Mouse (Mus musculus): Measurements from ENCODE around the gene Arhgef16.
A peak's percentile ranks its signal among the peaks of the same experiment; 100 is the strongest.

The Arhgef16 gene

GRCm38 (mm10) chr4:154301466-154301881 lies at the start of gene Arhgef16:
Arhgef16 (minus strand) TSS chr4:154301676.
- peak; percentile 59 to 61 for DNase-seq

GRCm38 (mm10) chr4:154348197-154348786 lies 46.8 kb upstream of the Arhgef16 start:
- DNase-seq: no peak

- no peak for DNase-seq
These were observed 45.5 kb upstream of the Arhgef16 start for GRCm38 (mm10) chr4:154346731-154347522.

- no peak for DNase-seq
These were observed 35.2 kb upstream of the Arhgef16 start for GRCm38 (mm10) chr4:154336650-154337049.

DNA sequence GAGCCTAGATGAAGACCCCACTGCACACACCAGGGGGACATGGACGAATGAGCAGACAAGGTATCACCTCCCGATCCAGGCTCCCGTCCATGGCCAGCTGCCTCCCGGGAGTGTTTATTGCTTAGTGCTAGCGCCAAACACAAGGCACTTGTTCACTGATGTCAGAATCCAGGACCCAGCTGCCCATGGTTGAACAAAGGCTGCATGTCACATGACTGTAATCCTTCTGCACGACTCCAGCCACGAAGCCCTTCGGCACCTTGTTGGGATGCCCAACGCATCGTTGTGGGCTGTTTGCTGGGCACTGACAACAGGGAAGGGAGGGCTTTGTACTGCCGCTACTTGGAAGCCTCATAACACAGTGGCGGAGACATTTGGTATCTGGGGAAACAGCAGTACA lies 34.3 kb upstream of the Arhgef16 start, which contains the start of gene B230104I21Rik:
TSS of gene B230104I21Rik (plus strand) at position 367 of the 400 bp plus-strand sequence.
- no peak for DNase-seq

DNA sequence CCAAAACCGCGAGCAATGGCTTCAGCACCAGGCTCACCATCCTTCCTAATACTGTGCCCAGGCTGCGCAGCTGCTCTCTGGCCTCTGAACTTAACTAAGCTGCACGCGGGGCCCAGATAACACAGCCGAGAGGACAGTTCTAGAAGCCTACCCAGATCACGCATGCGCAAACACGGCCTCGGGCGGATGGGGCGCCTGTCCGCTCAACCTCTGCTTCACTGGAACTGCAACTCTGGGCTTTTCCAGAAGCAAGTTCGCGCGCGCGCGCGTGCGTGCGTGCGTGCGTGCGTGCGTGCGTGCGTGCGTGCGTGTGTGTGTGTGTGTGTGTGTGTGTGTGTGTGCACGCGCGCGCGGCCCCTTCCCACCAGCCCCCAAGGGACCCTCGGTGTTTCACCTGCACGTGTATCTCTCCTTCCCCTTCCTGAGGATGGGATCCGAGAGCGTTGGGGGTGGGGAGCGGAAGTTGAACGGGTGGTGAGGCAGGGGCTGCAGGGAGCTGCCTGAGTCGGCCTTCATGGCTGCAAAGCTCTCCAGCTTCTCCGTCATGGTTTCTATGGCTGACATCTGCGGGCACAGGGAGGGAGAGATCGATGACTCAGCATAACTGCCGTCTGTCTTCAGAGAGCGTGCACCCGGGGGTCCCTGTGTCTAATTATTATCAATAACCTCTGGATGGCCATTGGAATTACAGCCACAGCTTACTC lies 33.4 kb upstream of the Arhgef16 start:
- DNase-seq: peak; percentile 34 to 61

DNA sequence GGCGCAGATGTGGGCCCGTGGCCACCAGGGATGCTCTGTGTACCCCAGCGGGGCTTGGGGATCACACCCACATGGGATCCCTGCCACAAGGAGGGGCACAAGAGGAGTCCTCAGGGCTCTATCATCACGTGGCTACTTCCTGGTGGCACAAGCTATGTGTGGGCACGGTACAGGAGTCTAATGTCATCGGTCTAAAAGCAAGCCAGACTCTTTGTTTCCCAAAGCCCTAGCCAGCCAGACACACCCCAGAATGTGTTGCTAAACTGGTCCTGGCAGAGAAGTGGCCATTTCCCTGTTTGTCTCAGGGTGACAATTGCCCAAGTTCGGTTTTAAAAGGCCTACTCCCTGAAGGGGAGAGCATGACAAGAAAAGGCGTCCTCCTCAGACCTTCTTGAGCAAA lies 31.8 kb upstream of the Arhgef16 start:
- no peak for DNase-seq

DNA sequence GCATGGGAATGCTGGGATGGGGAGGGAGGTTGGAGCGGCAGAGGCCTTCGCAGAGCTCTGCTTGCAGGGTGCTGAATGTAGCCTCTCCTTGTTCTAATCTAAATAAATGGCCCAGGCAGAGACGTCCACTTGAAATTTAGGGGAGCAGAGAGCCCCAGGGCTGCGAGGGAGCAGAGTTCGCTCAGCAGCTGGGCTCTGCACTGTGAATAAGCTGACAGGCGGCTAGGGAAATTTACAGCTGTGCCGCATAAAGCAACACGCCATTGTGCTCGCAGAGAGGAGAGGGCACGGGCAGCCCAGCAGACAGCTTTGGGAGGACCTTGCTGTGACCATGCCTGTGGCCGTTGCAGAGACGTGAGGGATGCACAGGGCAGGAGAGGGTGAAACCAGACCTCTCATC lies 29.8 kb upstream of the Arhgef16 start:
- no peak for DNase-seq

- no peak for DNase-seq
These were observed 28.5 kb upstream of the Arhgef16 start for GRCm38 (mm10) chr4:154330001-154330400.

- DNase-seq: peak; percentile 77 to 79
These were observed 27.4 kb upstream of the Arhgef16 start for GRCm38 (mm10) chr4:154328836-154329235.

GRCm38 (mm10) chr4:154328431-154328830 lies 27.0 kb upstream of the Arhgef16 start:
- peak in 1 of 2 experiments; percentile 17 for DNase-seq

- DNase-seq: no peak
These were observed 23.9 kb upstream of the Arhgef16 start for GRCm38 (mm10) chr4:154325410-154325809.

DNA sequence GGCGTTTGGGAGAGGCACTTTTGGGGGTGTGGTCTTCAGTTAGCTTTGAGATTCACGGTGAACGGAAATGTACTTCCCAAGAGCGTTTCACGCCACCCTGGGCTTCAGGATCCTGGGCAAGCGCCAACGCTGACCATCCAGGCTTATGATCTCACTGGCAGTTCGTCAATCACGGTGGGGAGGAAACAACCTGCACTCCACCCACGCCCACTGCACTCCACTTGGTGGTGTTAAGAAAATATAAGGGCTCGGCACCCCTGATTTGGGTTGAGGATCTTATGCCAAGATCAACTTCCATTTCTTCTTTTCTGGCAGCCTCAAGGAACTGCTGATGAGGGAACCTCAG lies 12.1 kb upstream of the Arhgef16 start:
- peak in 1 of 2 experiments; percentile 18 for DNase-seq

- DNase-seq: no peak
These were observed 11.6 kb upstream of the Arhgef16 start for GRCm38 (mm10) chr4:154312935-154313621.

GRCm38 (mm10) chr4:154312143-154312812 lies 10.8 kb upstream of the Arhgef16 start:
- no peak for DNase-seq

GRCm38 (mm10) chr4:154310576-154311262 lies 9.2 kb upstream of the Arhgef16 start:
- no peak for DNase-seq

DNA sequence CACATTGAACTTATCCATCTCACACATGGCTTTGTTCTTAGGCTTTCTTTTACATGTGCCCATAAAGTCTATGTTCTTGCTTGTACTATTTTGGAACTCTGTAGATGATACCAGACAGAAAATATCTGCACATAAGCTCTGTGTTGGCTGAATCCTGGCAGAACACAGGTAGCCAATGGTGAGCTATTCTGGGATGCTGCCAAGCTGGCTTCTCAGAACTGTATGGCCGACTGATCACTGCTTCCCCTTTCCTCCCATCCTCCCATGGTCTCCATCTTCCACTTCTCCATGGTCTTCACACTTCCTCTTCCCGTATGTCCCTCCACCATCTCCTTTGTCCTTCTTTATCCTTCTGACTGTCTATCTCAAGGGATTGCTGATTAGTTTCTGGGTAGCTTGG lies 7.7 kb upstream of the Arhgef16 start:
- no peak for DNase-seq

DNA sequence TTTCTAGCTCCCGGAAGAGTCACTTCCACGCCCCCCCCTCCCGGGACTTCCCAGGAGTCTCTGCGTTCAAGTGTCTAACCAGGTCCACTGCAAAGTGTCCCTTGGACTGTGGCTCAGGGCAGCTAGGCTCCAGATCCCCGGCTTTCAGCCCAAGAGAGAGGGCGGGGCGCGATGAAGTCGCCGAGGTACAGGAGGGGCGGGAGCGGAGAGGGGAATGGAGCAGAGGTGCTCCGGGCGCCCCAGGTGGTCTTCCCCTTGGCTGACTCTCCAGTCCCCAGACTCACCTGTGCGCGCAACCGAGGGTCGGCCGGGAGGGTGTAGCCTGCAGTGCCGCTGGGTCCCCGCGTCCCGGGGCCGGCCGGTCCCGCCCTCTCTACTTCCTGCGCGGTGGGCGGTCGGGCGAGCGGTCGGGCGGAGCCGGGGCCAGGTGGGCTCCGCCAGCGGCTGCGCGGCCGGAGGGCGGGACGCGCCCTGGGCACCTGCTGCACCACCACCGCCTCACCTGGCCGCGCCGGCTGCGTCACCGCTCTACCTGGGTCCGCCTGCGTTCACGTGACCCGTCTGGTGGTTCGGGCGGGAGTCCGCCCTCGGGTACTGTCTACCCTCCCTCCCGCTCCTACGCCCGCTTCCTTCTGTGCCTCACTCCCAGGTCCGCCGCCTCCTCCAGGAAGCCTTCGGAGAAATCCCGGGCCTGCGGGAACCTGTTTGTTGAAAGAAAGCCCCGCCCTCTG lies 1.8 kb downstream of the Arhgef16 start:
- DNase-seq: peak in 1 of 2 experiments; percentile 19

DNA sequence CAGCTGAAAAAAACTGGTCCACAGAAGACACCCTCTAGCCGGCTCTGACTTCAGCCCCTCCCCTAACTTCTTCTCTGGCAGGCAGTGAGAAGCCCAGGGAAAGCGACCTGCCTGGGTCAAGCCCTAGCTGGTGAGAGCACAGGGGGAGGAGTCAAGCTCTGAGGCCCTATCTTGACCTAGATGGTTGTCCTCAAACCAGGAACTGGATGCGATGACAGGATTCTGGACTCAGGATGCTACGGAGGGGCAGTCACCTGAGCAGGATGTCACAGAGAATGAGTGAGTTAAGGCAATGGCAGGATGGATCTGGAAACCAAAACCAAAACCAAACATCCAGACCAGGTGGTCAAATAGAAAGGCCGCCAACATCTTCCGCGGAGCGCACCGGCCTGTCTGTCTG lies 3.7 kb downstream of the Arhgef16 start:
- no peak for DNase-seq

- no peak for DNase-seq
These were observed 7.2 kb downstream of the Arhgef16 start for GRCm38 (mm10) chr4:154294262-154294731.

DNA sequence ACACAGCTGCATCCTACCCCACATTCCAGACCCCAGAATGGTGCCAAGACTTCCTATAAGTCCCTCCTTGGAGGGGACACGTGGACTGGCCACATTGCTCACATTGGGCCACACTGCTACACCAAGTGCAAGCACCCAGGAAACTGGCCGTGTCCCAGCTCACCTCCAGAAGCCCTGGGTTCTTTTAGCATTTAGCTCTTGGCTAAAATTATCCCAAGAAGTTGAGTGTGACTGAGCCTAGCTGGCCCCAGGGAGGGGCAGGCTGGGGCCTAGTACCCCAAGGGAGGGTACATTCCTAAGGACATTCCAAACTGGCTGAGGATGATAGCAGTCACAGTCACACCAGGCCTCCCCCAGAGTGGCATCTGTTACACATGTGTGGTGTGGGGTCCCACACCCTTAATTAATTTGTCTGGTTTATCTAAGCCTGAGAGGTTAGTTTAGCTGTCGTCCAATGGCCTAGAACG lies 7.7 kb downstream of the Arhgef16 start:
- DNase-seq: no peak

Data from cerebellum, postnatal 25 days (tissue).